In the genomic region with DNA sequence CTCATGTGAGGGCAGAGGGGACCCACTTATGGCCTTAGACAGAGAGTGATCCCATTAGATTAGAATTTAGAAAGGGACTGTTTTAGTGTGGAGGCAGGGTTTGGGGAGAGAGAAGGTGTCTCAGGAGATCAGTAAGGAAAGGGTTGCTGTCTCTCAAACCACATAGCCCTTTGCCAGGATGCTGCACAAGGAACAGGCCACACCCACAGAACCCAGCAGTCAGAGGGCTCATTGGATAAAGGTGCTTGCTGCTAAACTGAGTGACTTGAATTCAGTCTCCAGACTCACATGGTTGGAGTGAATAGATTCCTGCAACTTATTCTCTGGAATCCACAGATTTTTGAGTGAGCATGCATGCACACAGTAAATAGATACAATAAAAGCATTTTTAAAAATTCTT, we compare ENCODE assay signal across 23 mouse cellular contexts. TPM values are rescaled to one million over a fixed set of nuclear protein-coding genes. Genes with fewer than 3 reads are reported as not detected.
DNase-seq lines count a peak whose midpoint lies in the region; ATAC-seq and TF ChIP-seq lines count a peak whose summit lies in the region.
"Had no signal": no experiment of that assay in that cellular context is flagged by ENCODE, and none has a peak within 500 bp of the region (broad histone marks: within the 10 kb centered on the region; RNA-seq: fewer than 3 reads in every experiment).

No protein-coding gene starts in this region.

- no peaks in the 10 kb centered on the region for H3K9me3 ChIP-seq in hindbrain, postnatal 0 days (ENCODE audit: low read length)
- no peaks in the 10 kb centered on the region for H3K9me3 ChIP-seq in hindbrain, embryonic 11.5 days (ENCODE audit: control insufficient read depth, low read length)
- no peaks in the 10 kb centered on the region for H3K9me3 ChIP-seq in embryonic facial prominence, embryonic 14.5 days (ENCODE audit: control insufficient read depth, low read length)
- no peaks in the 10 kb centered on the region for H3K9me3 ChIP-seq in kidney, embryonic 16.5 days (ENCODE audit: low read length)
- H3K9me3 ChIP-seq: heart, embryonic 10.5 days; intestine, embryonic 15.5 days; kidney, embryonic 15.5 days; liver, embryonic 15.5 days; midbrain, embryonic 12.5 days; stomach, embryonic 15.5 days had no signal

- no peak for TF ChIP-seq POLR2A in thymus, adult 2 months (IDR thresholded peaks at IDR 0.05; ENCODE audit: control insufficient read depth, extremely low read depth, insufficient read depth, low read length, poor library complexity)
- no peak for TF ChIP-seq POLR2A in brain, embryonic 14.5 days (IDR thresholded peaks at IDR 0.05; ENCODE audit: borderline replicate concordance, extremely low read depth, insufficient read depth, insufficient read length, poor library complexity, severe bottlenecking)

- no peak for ATAC-seq in hindbrain, postnatal 0 days
- no peak for ATAC-seq in hindbrain, embryonic 11.5 days (ENCODE audit: low FRiP score)
- ATAC-seq in embryonic facial prominence, embryonic 14.5 days (ENCODE audit: low read depth) = no peak
- ATAC-seq in kidney, embryonic 16.5 days (ENCODE audit: low FRiP score, low TSS enrichment) = no peak
- ATAC-seq: intestine, embryonic 15.5 days had no signal

- H3K4me2 ChIP-seq in hindbrain, postnatal 0 days (ENCODE audit: low read depth, low read length) = no peak overlapping the region
- H3K4me2 ChIP-seq in hindbrain, embryonic 11.5 days (replicated peaks; ENCODE audit: low read depth, low read length) = no peak overlapping the region
- no peak overlapping the region for H3K4me2 ChIP-seq in embryonic facial prominence, embryonic 14.5 days (ENCODE audit: low read depth, low read length)
- H3K4me2 ChIP-seq in kidney, embryonic 16.5 days (replicated peaks; ENCODE audit: low read depth, low read length) = no peak overlapping the region
- H3K4me2 ChIP-seq: kidney, embryonic 15.5 days; liver, embryonic 15.5 days; midbrain, embryonic 12.5 days; stomach, embryonic 15.5 days had no signal

- DNase-seq in hindbrain, postnatal 0 days (ENCODE audit: low spot score) = no peak
- no peak for DNase-seq in hindbrain, embryonic 11.5 days (ENCODE audit: low spot score)
- peak; percentile 20 for DNase-seq in thymus, adult 2 months
- DNase-seq in thymus, postnatal 10 days (ENCODE audit: low spot score in 2 of 2) = no peak
- DNase-seq in brain, embryonic 14.5 days (ENCODE audit: low read depth) = peak; percentile 20
- peak; percentile 20 for DNase-seq in embryonic facial prominence, embryonic 14.5 days (ENCODE audit: low spot score)
- no peak for DNase-seq in testis, postnatal 10 days (ENCODE audit: low spot score)
- DNase-seq: adrenal gland, adult 8-10 months; cerebellum, adult 11 months; cerebellum, postnatal 14 days; heart, postnatal 14 days; right cerebral cortex, adult 18-20 months; spleen, adult 18-20 months had no signal

- H3K4me3 ChIP-seq in hindbrain, postnatal 0 days (ENCODE audit: low read length) = no peak overlapping the region
- no peak overlapping the region for H3K4me3 ChIP-seq in hindbrain, embryonic 11.5 days (ENCODE audit: low read depth, low read length)
- no peak overlapping the region for H3K4me3 ChIP-seq in thymus, adult 2 months (ENCODE audit: control insufficient read depth, insufficient read depth, low read length)
- no peak overlapping the region for H3K4me3 ChIP-seq in embryonic facial prominence, embryonic 14.5 days (ENCODE audit: low read depth, low read length)
- H3K4me3 ChIP-seq in kidney, embryonic 16.5 days (ENCODE audit: low read length) = no peak overlapping the region
- H3K4me3 ChIP-seq: heart, embryonic 10.5 days; intestine, embryonic 15.5 days; kidney, embryonic 15.5 days; liver, embryonic 15.5 days; midbrain, embryonic 12.5 days; myocyte; stomach, embryonic 15.5 days had no signal

- no peaks in the 10 kb centered on the region for H3K27me3 ChIP-seq in hindbrain, postnatal 0 days (ENCODE audit: insufficient read depth, low read length)
- H3K27me3 ChIP-seq in hindbrain, embryonic 11.5 days (ENCODE audit: control insufficient read depth, insufficient read depth, low read length) = no peaks in the 10 kb centered on the region
- H3K27me3 ChIP-seq in thymus, adult 2 months (ENCODE audit: control insufficient read depth, insufficient read depth, low read length) = no peaks in the 10 kb centered on the region
- no peaks in the 10 kb centered on the region for H3K27me3 ChIP-seq in embryonic facial prominence, embryonic 14.5 days (replicated peaks; ENCODE audit: control insufficient read depth, insufficient read depth, low read length)
- H3K27me3 ChIP-seq in kidney, embryonic 16.5 days (ENCODE audit: insufficient read depth, low read length) = no peaks in the 10 kb centered on the region
- H3K27me3 ChIP-seq: intestine, embryonic 15.5 days; kidney, embryonic 15.5 days; liver, embryonic 15.5 days; midbrain, embryonic 12.5 days; stomach, embryonic 15.5 days had no signal

- H3K36me3 ChIP-seq in hindbrain, postnatal 0 days (ENCODE audit: insufficient read depth, low read length) = no peaks in the 10 kb centered on the region
- H3K36me3 ChIP-seq in hindbrain, embryonic 11.5 days (ENCODE audit: control insufficient read depth, insufficient read depth, low read length) = no peaks in the 10 kb centered on the region
- no peaks in the 10 kb centered on the region for H3K36me3 ChIP-seq in thymus, adult 2 months (ENCODE audit: control insufficient read depth, insufficient read depth, low read length)
- no peaks in the 10 kb centered on the region for H3K36me3 ChIP-seq in embryonic facial prominence, embryonic 14.5 days (ENCODE audit: control insufficient read depth, insufficient read depth, low read length)
- H3K36me3 ChIP-seq in kidney, embryonic 16.5 days (ENCODE audit: insufficient read depth, low read length) = no peaks in the 10 kb centered on the region
- H3K36me3 ChIP-seq: heart, embryonic 10.5 days; intestine, embryonic 15.5 days; kidney, embryonic 15.5 days; liver, embryonic 15.5 days; midbrain, embryonic 12.5 days; stomach, embryonic 15.5 days had no signal

- no peak for TF ChIP-seq CTCF in hindbrain, postnatal 0 days (IDR thresholded peaks at IDR 0.05; ENCODE audit: low read depth)
- TF ChIP-seq CTCF in thymus, adult 2 months (IDR thresholded peaks at IDR 0.05; ENCODE audit: borderline replicate concordance, control insufficient read depth, extremely low read depth, insufficient read depth, low read length, poor library complexity) = no peak
- TF ChIP-seq CTCF in brain, embryonic 14.5 days (IDR thresholded peaks at IDR 0.05; ENCODE audit: borderline replicate concordance, extremely low read depth, insufficient read depth, insufficient read length) = no peak

- H3K4me1 ChIP-seq in hindbrain, postnatal 0 days (ENCODE audit: insufficient read depth, low read length) = no peaks in the 10 kb centered on the region
- H3K4me1 ChIP-seq in hindbrain, embryonic 11.5 days (replicated peaks; ENCODE audit: control insufficient read depth, insufficient read depth, low read length) = no peaks in the 10 kb centered on the region
- H3K4me1 ChIP-seq in thymus, adult 2 months (replicated peaks; ENCODE audit: control insufficient read depth, insufficient read depth, low read length) = no peaks in the 10 kb centered on the region
- H3K4me1 ChIP-seq in embryonic facial prominence, embryonic 14.5 days (ENCODE audit: control insufficient read depth, insufficient read depth, low read length) = peaks cover 4% of the 10 kb centered on the region; the same call in 1 of the 2 replicates
- no peaks in the 10 kb centered on the region for H3K4me1 ChIP-seq in kidney, embryonic 16.5 days (ENCODE audit: insufficient read depth, low read length)
- H3K4me1 ChIP-seq: heart, embryonic 10.5 days; intestine, embryonic 15.5 days; liver, embryonic 15.5 days; stomach, embryonic 15.5 days had no signal

- peak overlapping the region; percentile 41; the same call in 1 of the 2 replicates for H3K27ac ChIP-seq in hindbrain, postnatal 0 days
- H3K27ac ChIP-seq in hindbrain, embryonic 11.5 days (ENCODE audit: low read depth, low read length) = no peak overlapping the region
- no peak overlapping the region for H3K27ac ChIP-seq in thymus, adult 2 months (ENCODE audit: control insufficient read depth, insufficient read depth, low read length)
- H3K27ac ChIP-seq in embryonic facial prominence, embryonic 14.5 days (replicated peaks; ENCODE audit: low read depth, low read length) = 0 out of 2 replicates have a peak overlapping the region, but pooled peaks have one; percentile 8
- no peak overlapping the region for H3K27ac ChIP-seq in kidney, embryonic 16.5 days (ENCODE audit: low read length)
- H3K27ac ChIP-seq: heart, embryonic 10.5 days; intestine, embryonic 15.5 days; kidney, embryonic 15.5 days; liver, embryonic 15.5 days; macrophage; midbrain, embryonic 12.5 days; stomach, embryonic 15.5 days had no signal

- H3K9ac ChIP-seq in hindbrain, postnatal 0 days (replicated peaks; ENCODE audit: low read length) = no peak overlapping the region
- no peak overlapping the region for H3K9ac ChIP-seq in hindbrain, embryonic 11.5 days (ENCODE audit: low read depth, low read length)
- H3K9ac ChIP-seq in embryonic facial prominence, embryonic 14.5 days (ENCODE audit: low read depth, low read length) = no peak overlapping the region
- H3K9ac ChIP-seq in kidney, embryonic 16.5 days (replicated peaks; ENCODE audit: low read length) = no peak overlapping the region
- H3K9ac ChIP-seq: intestine, embryonic 15.5 days; kidney, embryonic 15.5 days; liver, embryonic 15.5 days; midbrain, embryonic 12.5 days; stomach, embryonic 15.5 days had no signal

RNA-seq across cellular contexts. Expression of gene Slc35f2, which starts 24.0 kb away (rescaled TPM):
- total RNA-seq in hindbrain, postnatal 0 days (2014; rRNA removed) = 12.1 and 18.4 TPM in 2 replicates
- 20.4 and 20.6 TPM in 2 replicates for polyA plus RNA-seq in hindbrain, postnatal 0 days (2015; fragmentation: Nextera tagmentation; extraction: Ambion mirVana)
- polyA plus RNA-seq in hindbrain, embryonic 11.5 days (2014; fragmentation: Nextera tagmentation; extraction: Ambion mirVana) = 2.1 and 3.3 TPM in 2 replicates
- polyA plus RNA-seq in thymus, adult 2 months (2012; rRNA removed) = 6.6 and 6.9 TPM in 2 replicates
- 8.3 and 8.4 TPM in 2 replicates for polyA plus RNA-seq in brain, embryonic 14.5 days (2012; rRNA removed)
- polyA plus RNA-seq in embryonic facial prominence, embryonic 14.5 days (2014; fragmentation: Nextera tagmentation; extraction: Ambion mirVana) = 4.3 and 4.7 TPM in 2 replicates
- 20.1 and 20.4 TPM in 2 replicates for polyA plus RNA-seq in kidney, embryonic 16.5 days (2015; fragmentation: Nextera tagmentation; extraction: Ambion mirVana)
- polyA plus RNA-seq: macrophage had no signal

RNA-seq across cellular contexts. Expression of gene Sln, which starts 54.6 kb away (rescaled TPM):
- total RNA-seq in hindbrain, postnatal 0 days (2014; rRNA removed) = 0.86 TPM in 1 of 2 replicates, not detected in the other
- polyA plus RNA-seq in hindbrain, postnatal 0 days (2015; fragmentation: Nextera tagmentation; extraction: Ambion mirVana) = 0.14 TPM in 1 of 2 replicates, not detected in the other
- polyA plus RNA-seq in hindbrain, embryonic 11.5 days (2014; fragmentation: Nextera tagmentation; extraction: Ambion mirVana) = 1.1 and 2.1 TPM in 2 replicates
- 7.7 and 32.0 TPM in 2 replicates for polyA plus RNA-seq in thymus, adult 2 months (2012; rRNA removed)
- 0.14 and 0.39 TPM in 2 replicates for polyA plus RNA-seq in brain, embryonic 14.5 days (2012; rRNA removed)
- 177 and 295 TPM in 2 replicates for polyA plus RNA-seq in embryonic facial prominence, embryonic 14.5 days (2014; fragmentation: Nextera tagmentation; extraction: Ambion mirVana)
- polyA plus RNA-seq in kidney, embryonic 16.5 days (2015; fragmentation: Nextera tagmentation; extraction: Ambion mirVana) = 4.5 TPM in 2 replicates
- total RNA-seq: adrenal gland, adult 8-10 months had no signal
- polyA plus RNA-seq: macrophage; midbrain, embryonic 12.5 days; myocyte; urinary bladder, adult 2 months had no signal

Comparison
In these comparisons a context has a peak if more than half of its experiments do, and no peak if none do; other contexts are left out.
1. DNase-seq: peak in thymus, adult 2 months (single experiment), brain, embryonic 14.5 days (single experiment) and embryonic facial prominence, embryonic 14.5 days (single experiment); none in hindbrain, postnatal 0 days (single experiment), hindbrain, embryonic 11.5 days (single experiment), thymus, postnatal 10 days (0 of 2) and testis, postnatal 10 days (single experiment).
2. H3K27ac ChIP-seq: peak in hindbrain, postnatal 0 days (single experiment) and embryonic facial prominence, embryonic 14.5 days (single experiment); none in hindbrain, embryonic 11.5 days (single experiment), thymus, adult 2 months (single experiment) and kidney, embryonic 16.5 days (single experiment).